Mouse (Mus musculus): ENCODE results near the gene Acads. TPM values are rescaled to one million over a fixed set of nuclear protein-coding genes. Genes with fewer than 3 reads are reported as not detected.

Gene Acads
- polyA plus RNA-seq, 1 experiment from 2014 or later = 53.3 TPM

GRCm38 (mm10) chr5:115062566-115062965, 56.6 kb downstream of the Acads start:
- 73% methylated on average over 1 of the region's 1 CpGs for WGBS
- H3K36me3 ChIP-seq (ENCODE audit: control insufficient read depth, insufficient read depth, low read length) = no peaks in the 10 kb centered on the region
- H3K27ac ChIP-seq (ENCODE audit: low read length) = no peak overlapping the region
- H3K4me3 ChIP-seq (replicated peaks; ENCODE audit: low read length) = no peak overlapping the region
- H3K4me1 ChIP-seq (ENCODE audit: control insufficient read depth, insufficient read depth, low read length) = no peaks in the 10 kb centered on the region
- H3K4me2 ChIP-seq (ENCODE audit: low read depth, low read length) = no peak overlapping the region
- no peaks in the 10 kb centered on the region for H3K27me3 ChIP-seq (ENCODE audit: control insufficient read depth, insufficient read depth, low read length)
- no peak overlapping the region for H3K9ac ChIP-seq (ENCODE audit: low read length)
- ATAC-seq (ENCODE audit: insufficient read depth, low FRiP score) = no peak
- no peaks in the 10 kb centered on the region for H3K9me3 ChIP-seq (replicated peaks; ENCODE audit: control insufficient read depth, low read length)

DNA sequence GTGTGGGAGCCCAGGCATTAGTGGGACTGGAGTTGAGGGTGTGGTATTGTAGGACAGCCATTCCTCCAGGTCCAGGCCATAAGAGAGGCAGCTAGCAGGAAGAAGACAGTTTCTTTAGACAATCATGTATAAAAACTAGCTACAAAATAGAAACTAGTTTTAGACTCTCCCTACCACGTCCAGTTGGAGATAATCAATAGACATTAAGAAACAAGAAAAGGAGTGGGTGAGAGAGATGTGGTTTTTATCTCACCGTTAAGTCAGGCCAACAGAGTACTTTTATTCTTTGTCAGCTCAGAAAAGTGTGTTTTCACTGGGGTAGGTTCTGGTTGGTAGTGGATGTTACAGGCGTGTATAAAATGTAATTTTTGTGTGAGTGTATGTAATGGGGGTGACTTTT, 58.2 kb downstream of the Acads start:
- Histone ChIP-seq H3K27ac (ENCODE audit: low read length) (no peak overlapping the region), H3K36me3 (ENCODE audit: control insufficient read depth, insufficient read depth, low read length) (no peaks in the 10 kb centered on the region), H3K27me3 (ENCODE audit: control insufficient read depth, insufficient read depth, low read length) (no peaks in the 10 kb centered on the region), H3K9me3 (replicated peaks; ENCODE audit: control insufficient read depth, low read length) (no peaks in the 10 kb centered on the region), H3K4me2 (ENCODE audit: low read depth, low read length) (no peak overlapping the region), H3K9ac (ENCODE audit: low read length) (no peak overlapping the region), H3K4me1 (ENCODE audit: control insufficient read depth, insufficient read depth, low read length) (no peaks in the 10 kb centered on the region), H3K4me3 (replicated peaks; ENCODE audit: low read length) (no peak overlapping the region)
- ATAC-seq (ENCODE audit: insufficient read depth, low FRiP score) = no peak
- 83% methylated on average over 3 of the region's 3 CpGs for WGBS

Other genes starting within 250 kb of the Acads start
- 7.8 and 8.1 TPM in 2 replicates for gene Oasl2, start 222.4 kb downstream of the Acads start, polyA plus RNA-seq (2015; fragmentation: Nextera tagmentation; extraction: Ambion mirVana)
- gene Oasl1, start 196.1 kb downstream of the Acads start, polyA plus RNA-seq (2015; fragmentation: Nextera tagmentation; extraction: Ambion mirVana) = 1.3 and 2.1 TPM in 2 replicates
- 45.6 and 53.5 TPM in 2 replicates for gene 2210016L21Rik, start 177.2 kb downstream of the Acads start, polyA plus RNA-seq (2015; fragmentation: Nextera tagmentation; extraction: Ambion mirVana)
- gene Hnf1a, start 148.3 kb downstream of the Acads start, polyA plus RNA-seq (2015; fragmentation: Nextera tagmentation; extraction: Ambion mirVana) = 8.7 and 9.8 TPM in 2 replicates
- gene Sppl3, start 108.2 kb downstream of the Acads start, polyA plus RNA-seq (2015; fragmentation: Nextera tagmentation; extraction: Ambion mirVana) = 9.6 and 10.6 TPM in 2 replicates
- 20.2 and 27.8 TPM in 2 replicates for gene Gm10401, start 21.1 kb downstream of the Acads start, polyA plus RNA-seq (2015; fragmentation: Nextera tagmentation; extraction: Ambion mirVana)
- 22.2 and 25.4 TPM in 2 replicates for gene Unc119b, start 15.6 kb upstream of the Acads start, polyA plus RNA-seq (2015; fragmentation: Nextera tagmentation; extraction: Ambion mirVana)
- gene Mlec, start 38.8 kb upstream of the Acads start, polyA plus RNA-seq (2015; fragmentation: Nextera tagmentation; extraction: Ambion mirVana) = 66.2 and 68.8 TPM in 2 replicates
- 0.65 and 1.4 TPM in 2 replicates for gene Cabp1, start 75.0 kb upstream of the Acads start, polyA plus RNA-seq (2015; fragmentation: Nextera tagmentation; extraction: Ambion mirVana)
- 88.6 and 100 TPM in 2 replicates for gene Pop5, start 116.5 kb upstream of the Acads start, polyA plus RNA-seq (2015; fragmentation: Nextera tagmentation; extraction: Ambion mirVana)
- gene Rnf10, start 153.6 kb upstream of the Acads start, polyA plus RNA-seq (2015; fragmentation: Nextera tagmentation; extraction: Ambion mirVana) = 85.1 and 99.8 TPM in 2 replicates
- 46.5 and 49.2 TPM in 2 replicates for gene Coq5, start 160.3 kb upstream of the Acads start, polyA plus RNA-seq (2015; fragmentation: Nextera tagmentation; extraction: Ambion mirVana)
- gene Dynll1, start 181.7 kb upstream of the Acads start, polyA plus RNA-seq (2015; fragmentation: Nextera tagmentation; extraction: Ambion mirVana) = 1,419 and 1,514 TPM in 2 replicates
- 111 and 127 TPM in 2 replicates for gene Srsf9, start 207.8 kb upstream of the Acads start, polyA plus RNA-seq (2015; fragmentation: Nextera tagmentation; extraction: Ambion mirVana)
- gene Gatc, start 221.8 kb upstream of the Acads start, polyA plus RNA-seq (2015; fragmentation: Nextera tagmentation; extraction: Ambion mirVana) = 21.3 and 24.5 TPM in 2 replicates
- gene Triap1, start 221.9 kb upstream of the Acads start, polyA plus RNA-seq (2015; fragmentation: Nextera tagmentation; extraction: Ambion mirVana) = 49.4 and 60.9 TPM in 2 replicates
- 927 and 1,043 TPM in 2 replicates for gene Cox6a1, start 229.6 kb upstream of the Acads start, polyA plus RNA-seq (2015; fragmentation: Nextera tagmentation; extraction: Ambion mirVana)